ENCODE assay signal across 19 mouse cellular contexts in the genomic region with DNA sequence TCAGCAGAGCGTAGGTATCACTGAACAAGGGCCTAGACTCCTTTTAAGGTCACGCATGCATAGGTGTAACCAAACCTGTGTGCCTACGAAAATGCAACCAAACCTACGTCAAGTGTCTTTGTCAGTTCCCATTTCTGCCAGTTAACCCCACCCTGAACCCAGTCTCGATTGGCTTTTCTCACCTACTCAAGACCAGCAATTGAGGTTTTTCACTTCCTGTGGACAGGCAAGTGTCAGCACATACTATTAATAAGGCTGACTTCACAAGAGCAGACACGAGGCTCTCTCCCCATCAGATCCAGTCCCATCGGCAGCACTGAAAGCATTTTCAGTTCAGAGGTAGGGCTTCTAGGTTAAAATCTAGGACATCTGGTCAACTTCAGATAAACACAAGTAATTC. TPM values are rescaled to one million over a fixed set of nuclear protein-coding genes. Genes with fewer than 3 reads are reported as not detected.
"Had no signal": no experiment of that assay in that cellular context is flagged by ENCODE, and none has a peak within 500 bp of the region (broad histone marks: within the 10 kb centered on the region; RNA-seq: fewer than 3 reads in every experiment).

No protein-coding gene starts in this region.

- H3K36me3 ChIP-seq: kidney, embryonic 15.5 days; limb, embryonic 15.5 days; midbrain, embryonic 10.5 days; neural tube, embryonic 13.5 days; stomach, embryonic 15.5 days had no signal

- H3K27ac ChIP-seq: kidney, embryonic 15.5 days; limb, embryonic 12.5 days; limb, embryonic 15.5 days; liver, embryonic 14.5 days; macrophage; midbrain, embryonic 10.5 days; neural tube, embryonic 13.5 days; stomach, embryonic 15.5 days had no signal

- DNase-seq: kidney, adult 8-10 months; kidney, postnatal 10 days; kidney, postnatal 36 days; left cerebral cortex, postnatal 4 days; liver, postnatal 0 days; lung, embryonic 14.5 days; midbrain, embryonic 14.5 days; thymus, postnatal 25 days had no signal

- H3K9ac ChIP-seq: kidney, embryonic 15.5 days; limb, embryonic 12.5 days; limb, embryonic 15.5 days; liver, embryonic 14.5 days; liver, postnatal 0 days; lung, embryonic 14.5 days; neural tube, embryonic 13.5 days; stomach, embryonic 15.5 days had no signal

- H3K4me1 ChIP-seq: kidney, embryonic 15.5 days; limb, embryonic 12.5 days; limb, embryonic 15.5 days; neural tube, embryonic 13.5 days; stomach, embryonic 15.5 days had no signal

- H3K4me2 ChIP-seq: kidney, embryonic 15.5 days; limb, embryonic 12.5 days; limb, embryonic 15.5 days; liver, embryonic 11.5 days; lung, embryonic 14.5 days; neural tube, embryonic 13.5 days; stomach, embryonic 15.5 days had no signal

- H3K27me3 ChIP-seq: kidney, embryonic 15.5 days; limb, embryonic 12.5 days; limb, embryonic 15.5 days; neural tube, embryonic 13.5 days; stomach, embryonic 15.5 days had no signal

- H3K9me3 ChIP-seq: kidney, embryonic 15.5 days; limb, embryonic 15.5 days; neural tube, embryonic 13.5 days; stomach, embryonic 15.5 days had no signal

- ATAC-seq: liver, postnatal 0 days; lung, postnatal 0 days had no signal

- H3K4me3 ChIP-seq: kidney, embryonic 15.5 days; limb, embryonic 12.5 days; limb, embryonic 15.5 days; megakaryocyte, embryonic 14.5 days; midbrain, embryonic 10.5 days; neural tube, embryonic 13.5 days; stomach, embryonic 15.5 days had no signal

RNA-seq across cellular contexts. Expression of gene Rgs9, which starts 37.4 kb away (rescaled TPM):
- polyA plus RNA-seq: macrophage had no signal
